Mouse (Mus musculus) ES-E14 (cell line): ENCODE results near the gene Cers5.

Source experiments
- CHD2 ChIP-seq: IDR thresholded peaks from 2 replicates; pipeline ENCODE4 v1.6.1; 2014; ENCODE audit warnings: mild to moderate bottlenecking, low read depth, low read length, inconsistent platforms
- HCFC1 ChIP-seq: IDR thresholded peaks from 2 replicates; pipeline ENCODE4 v1.6.1; 2012; ENCODE audit warnings: low read length, inconsistent platforms, borderline replicate concordance; ENCODE audit not compliant: insufficient read depth
- MAFK ChIP-seq: IDR thresholded peaks from 2 replicates; pipeline ENCODE4 v1.6.1; 2014; ENCODE audit warnings: mild to moderate bottlenecking, low read depth, low read length, inconsistent platforms; ENCODE audit not compliant: insufficient read depth
- ZNF384 ChIP-seq: IDR thresholded peaks from 2 replicates; pipeline ENCODE4 v1.6.1; 2012; ENCODE audit warnings: low read depth, low read length, inconsistent platforms

DNA sequence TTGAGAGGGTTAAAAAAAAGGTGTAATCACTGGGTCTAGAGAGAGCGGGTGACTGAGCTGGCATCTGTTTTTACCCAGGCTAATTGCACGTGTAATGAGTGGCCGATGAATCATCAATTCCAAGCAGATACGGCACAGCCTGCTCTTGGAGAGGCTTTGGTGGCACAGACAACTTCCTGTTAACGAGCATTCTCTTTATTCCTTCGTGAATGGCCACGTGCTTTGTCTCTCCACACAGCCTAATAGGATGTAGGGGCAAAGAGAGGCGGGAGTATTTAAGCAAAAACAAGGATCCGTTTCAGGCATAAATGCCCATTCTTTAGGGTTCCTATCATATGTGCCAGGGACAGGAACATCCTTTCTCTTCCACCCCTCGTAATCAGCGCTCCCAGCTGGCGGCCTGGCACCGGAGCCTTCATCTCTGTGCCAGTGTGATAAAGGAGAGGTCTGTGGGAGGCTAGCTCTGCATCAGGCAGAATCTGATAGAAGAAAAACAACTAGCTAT lies 57.3 kb downstream of the Cers5 start:
- TF ChIP-seq CHD2: no peak
- no peak for TF ChIP-seq ZNF384
- TF ChIP-seq MAFK: no peak
- no peak for TF ChIP-seq HCFC1
